Mouse (Mus musculus) spleen, adult 12 weeks (tissue): ENCODE measurements around the gene Araf.

Experiments
- DNase-seq: peaks from one replicate; pipeline ENCODE4 v3.0.0; 2022; ENCODE audit warnings: low spot score

The Araf gene

DNA sequence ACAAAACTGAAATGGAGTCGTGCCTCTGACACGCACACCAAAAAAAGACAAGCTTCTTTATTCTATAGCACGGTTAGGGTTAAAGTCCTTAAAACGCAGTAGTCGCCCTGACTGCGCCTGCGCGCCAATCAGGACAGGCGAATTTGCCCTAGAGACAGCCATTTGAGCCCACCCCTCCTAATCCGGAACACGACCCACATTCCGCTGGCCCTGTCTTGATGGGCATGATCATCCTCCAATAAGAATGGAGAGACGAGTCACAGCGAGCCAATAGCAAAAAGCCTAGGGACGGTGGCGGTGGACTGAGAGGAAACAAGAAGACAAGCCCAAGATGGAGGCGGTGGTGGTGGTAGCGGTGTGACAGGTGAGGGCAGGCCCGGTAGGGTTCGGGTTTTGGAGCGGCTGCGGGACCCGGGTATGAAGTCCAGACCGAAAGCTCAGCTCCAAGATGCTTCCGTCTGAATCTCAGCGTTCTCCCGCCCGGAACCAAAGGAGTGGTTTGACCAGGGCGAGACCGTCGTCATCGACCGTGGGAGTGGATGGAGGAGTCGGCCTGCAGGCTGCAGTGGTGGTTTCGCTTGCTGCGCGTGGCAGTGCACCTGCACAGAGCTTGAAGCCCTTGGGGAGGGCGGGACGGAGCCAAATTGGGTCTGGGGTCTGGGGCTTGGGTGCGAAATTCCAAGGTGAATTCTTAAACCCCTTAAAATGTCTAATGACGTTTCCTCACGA, 50.8 kb downstream of the Araf start:
- peak; percentile 77 for DNase-seq

DNA sequence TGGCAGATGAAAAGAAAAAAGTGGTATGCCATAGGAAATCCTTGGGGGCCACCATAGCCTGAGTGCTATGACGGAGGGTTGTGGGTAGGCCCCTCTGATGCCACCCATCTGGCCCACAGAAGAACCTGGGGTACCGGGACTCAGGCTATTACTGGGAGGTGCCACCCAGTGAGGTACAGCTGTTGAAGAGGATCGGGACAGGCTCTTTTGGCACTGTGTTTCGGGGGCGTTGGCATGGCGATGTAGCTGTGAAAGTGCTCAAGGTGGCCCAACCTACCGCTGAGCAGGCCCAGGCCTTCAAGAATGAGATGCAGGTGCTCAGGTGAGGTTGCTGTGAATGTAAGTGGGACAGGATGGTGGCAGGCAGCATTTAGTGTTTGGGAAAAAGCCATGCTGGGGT, 56.2 kb downstream of the Araf start:
- DNase-seq: no peak

DNA sequence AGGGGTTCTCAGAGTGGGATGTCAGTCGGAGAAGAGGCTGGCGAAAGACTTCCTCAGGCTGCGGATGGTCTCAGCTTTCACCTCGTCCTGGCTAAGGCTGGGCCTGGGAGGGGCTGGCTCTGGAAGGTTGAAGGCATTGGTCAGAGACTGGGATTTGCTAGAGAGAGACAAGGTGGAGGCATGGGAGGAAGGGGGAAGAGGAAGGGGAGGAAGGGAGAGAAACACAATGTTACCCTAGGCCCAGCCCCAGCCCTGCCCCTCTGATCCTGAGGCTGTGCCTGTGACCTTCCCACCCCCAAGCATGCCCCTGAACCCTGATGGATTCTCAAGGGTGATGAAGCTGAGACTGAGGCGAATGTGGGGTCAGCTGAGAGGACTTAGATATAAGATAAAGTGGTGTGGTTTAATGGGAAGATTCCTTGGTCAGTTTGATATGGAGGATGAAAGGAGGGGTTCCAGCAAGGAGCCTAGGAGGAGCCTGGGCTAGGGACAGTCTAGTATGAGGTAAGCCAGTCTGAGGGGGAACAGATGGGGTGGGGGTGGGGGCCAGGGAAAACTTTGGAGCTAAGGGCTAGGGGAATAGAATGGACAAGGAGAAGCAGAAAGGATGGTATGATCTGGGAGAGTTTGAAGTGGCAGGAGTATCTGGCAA, 64.0 kb downstream of the Araf start:
- no peak for DNase-seq

DNA sequence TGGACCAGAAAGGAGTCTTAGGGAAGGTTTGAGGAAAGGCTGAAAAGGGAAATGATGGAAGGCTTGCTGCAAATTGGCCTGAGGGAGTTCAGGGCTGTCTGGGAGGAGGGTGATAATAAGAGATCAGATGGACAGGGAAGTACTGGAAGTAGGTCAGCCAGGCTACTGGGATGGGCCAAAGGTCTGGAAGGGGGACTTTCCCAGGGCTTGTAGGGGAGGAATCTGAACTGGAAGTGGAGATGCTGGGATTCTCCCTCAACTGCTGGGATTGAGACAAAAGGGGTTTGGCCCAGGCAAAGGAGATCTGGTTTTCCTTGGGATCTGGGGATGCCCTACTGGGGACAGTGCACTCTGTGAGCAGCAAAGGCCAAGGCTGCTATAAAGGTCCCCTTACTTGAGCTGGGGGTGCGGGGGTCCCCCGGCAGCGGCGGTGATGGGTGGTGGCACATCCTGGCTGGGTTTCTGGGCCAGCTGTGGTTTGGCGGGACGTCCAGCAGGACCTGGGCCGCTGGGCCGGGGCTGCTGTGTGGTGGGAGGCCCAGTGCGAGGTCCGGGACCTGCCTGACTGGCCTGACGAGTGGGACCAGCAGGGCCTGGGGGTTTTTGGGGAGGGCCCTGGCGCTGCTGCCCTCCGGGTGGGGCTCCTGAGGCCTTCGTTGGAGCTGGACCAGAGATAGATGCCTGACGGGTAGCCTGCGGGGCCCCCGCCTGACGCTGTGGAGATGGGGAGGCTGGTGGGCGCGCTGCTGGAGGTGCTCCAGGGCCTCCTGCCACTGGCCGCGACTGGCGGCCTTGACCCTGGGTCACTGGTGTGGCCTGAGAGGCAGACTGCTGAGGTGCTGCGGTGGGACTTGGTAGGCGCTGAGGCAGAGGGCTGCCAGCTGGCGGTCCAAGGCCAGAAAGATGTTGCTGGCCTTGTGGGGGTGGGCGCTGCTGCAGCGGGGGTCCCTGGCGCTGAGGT, 64.8 kb downstream of the Araf start:
- DNase-seq: no peak

DNA sequence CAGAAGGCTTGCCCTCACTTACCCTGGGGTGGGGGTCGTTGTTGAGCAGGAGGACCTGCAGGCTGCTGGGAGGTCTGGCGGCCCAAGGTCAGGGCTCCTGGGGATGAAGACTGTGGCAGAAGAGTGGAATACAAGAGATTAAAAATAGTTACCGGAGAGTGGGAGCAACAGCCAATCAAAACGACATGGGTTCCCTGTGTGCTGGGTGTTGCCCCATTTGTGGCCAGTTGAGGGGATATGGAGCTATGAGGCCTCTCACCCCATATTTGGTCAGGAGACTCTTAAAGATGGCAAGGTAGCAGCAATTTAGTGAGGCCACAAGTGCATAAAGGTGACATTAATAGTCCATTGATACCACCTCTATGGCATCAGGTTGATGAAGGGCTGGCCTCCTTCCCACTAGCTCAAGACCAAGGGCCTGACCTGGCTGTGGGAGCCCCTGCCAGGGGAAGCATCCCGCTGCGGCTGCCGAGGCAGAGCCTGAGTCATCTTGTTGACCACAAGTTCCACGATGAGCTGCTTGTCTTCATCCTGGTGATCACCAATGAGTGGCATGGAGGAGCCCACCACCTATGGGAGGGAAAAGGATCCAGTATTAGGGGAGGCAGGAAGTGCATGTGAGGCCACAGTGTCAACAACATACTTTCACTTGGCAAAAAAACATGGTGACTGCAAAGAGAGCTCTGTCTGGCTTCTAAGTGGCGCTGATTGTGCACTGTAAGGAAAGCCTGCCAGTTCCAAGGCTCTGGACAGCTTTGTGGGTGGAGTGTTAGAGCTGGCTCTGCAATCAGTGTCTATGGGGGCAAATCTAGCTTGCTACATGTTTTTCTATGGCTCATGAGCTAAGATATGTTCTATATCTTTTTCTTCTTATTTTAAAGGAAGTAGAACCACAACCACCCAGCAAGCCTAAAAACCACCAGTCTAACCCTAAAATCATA, 65.8 kb downstream of the Araf start:
- DNase-seq: no peak

DNA sequence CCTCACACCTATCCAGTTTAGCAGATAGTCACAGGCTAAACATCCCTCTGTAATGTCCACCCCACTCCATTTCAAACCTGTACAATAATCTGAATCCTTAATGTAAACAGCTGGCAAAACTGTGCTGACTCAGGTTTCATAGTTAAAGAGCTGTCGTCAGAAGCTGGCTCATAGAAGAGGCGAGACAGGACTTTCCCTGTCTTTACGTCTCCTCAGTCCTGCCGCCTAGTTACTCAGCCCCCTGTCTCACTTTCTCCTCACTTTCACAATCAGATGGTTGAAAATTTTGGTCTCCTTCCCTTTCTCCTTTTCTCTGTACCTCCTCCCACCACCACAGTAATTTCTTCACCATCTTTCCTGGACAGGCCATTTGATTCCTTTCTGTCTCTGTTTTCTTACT, 70.5 kb downstream of the Araf start:
- DNase-seq: no peak

DNA sequence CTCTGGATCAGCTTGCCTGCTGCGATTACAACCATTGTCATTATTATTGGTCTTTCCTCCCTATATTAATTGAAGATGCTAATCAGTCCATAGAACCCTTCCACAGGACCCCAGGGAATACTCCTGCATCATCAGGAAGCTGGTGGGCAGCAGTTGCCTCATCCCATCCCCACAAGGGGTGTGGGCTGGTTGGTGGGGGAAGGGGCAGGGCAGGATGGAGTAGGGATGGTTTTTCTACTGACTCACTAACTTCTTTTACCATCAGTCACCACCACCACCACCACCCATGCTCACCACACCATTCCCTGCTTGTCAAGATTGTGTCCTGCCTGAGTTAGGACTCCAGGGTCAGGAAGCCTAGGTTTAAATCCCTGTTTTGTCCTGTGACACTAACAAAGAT, 71.6 kb downstream of the Araf start:
- no peak for DNase-seq

DNA sequence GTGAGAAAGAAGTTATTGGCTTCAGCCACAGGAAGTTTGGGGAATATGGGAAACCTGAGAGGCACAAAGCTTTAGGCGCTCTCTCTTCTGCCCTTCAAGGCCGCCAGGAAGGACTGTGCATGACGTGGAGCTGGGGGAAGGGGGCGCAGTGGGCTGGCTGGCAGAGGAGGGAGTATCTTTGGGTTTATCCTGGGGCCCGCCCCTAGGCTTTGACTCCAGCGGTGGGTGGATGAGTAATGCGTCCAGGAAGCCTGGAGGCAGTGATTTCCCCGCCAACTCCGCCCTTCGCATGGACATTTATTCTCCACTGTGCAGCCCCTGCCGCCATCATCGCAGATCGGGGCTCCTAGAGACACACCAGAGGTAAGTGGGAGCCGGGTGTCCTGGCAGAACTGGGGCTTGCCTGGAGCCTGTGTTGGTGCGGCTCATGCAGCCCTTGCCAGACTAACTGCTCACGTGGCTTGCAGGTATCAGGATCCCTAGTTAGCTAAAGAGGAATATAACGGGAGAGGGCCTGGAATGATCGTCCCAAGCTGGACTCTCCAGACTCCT, 72.4 kb downstream of the Araf start, which contains the start of gene Timp1:
Gene Timp1, plus strand, starts transcription at position 205 of the 552 bp plus-strand sequence.
- DNase-seq: no peak

DNA sequence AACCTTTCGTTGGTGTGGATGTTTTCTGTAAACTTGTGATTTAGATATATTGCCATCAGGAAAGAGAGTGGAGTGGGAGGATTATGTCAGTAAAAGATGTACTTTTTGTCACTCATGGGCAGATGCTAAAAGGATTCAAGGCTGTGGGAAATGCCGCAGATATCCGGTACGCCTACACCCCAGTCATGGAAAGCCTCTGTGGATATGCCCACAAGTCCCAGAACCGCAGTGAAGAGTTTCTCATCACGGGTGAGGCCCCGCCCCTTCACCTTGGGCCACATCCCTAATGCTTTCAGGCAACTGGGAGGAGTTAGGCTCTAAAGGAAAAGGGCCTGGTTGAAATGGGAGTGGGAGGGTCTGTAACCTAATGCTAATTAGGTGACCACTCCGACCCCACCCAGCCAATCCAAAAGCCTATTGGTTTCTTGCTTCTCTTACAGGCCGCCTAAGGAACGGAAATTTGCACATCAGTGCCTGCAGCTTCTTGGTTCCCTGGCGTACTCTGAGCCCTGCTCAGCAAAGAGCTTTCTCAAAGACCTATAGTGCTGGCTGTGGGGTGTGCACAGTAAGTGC, 75.4 kb downstream of the Araf start:
- no peak for DNase-seq

DNA sequence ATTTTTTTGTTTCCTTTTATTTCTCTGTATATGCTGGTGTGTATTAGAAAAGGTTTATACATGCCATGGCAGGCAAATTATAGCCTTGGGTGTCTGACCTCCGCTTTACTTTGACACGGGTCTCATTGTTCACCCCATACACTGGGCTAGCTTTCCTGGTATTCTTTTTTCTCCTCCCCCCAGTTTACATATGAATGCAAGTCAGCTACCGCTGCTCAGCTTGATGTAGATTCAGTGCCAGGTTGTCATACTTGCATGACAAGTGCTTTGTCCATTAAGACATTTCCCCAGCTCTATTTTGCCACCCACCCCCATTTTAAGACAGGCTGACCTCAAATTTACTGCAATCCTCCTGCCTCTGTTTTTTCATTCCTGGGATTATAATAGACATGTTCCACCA, 77.6 kb downstream of the Araf start:
- DNase-seq: no peak

DNA sequence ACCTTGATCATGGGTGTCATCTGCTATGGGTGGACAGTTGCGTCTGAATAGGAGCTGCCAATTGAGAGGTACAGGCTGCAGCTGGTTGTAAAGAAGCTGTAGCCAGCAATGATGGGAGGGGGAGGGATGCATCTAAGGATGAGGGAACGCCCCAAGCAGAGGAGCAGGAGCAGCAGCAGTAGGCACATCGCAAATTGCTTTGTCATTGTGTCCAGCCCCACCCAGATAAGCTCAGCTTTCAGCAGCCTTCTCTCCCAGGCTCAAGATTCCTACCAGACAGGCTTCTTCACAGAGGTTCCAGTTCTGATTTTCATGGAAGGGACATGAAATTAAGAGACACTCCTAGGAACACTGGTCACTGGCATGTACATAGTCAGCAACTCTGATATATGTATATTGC, 112.5 kb downstream of the Araf start:
- no peak for DNase-seq
